Mouse (Mus musculus) lung, postnatal 0 days (tissue): ENCODE data around the gene Mybl2.

Experiments
- CTCF ChIP-seq: IDR thresholded peaks from 2 replicates; pipeline ENCODE4 v1.5.1; 2016; ENCODE audit warnings: antibody characterized with exemption, mild to moderate bottlenecking
- EP300 ChIP-seq: IDR thresholded peaks from 2 replicates; pipeline ENCODE4 v1.6.1; 2016; ENCODE audit warnings: antibody characterized with exemption, mild to moderate bottlenecking, control low read depth

- TF ChIP-seq CTCF (no peak), EP300 (no peak)
These were observed 22.7 kb upstream of the Mybl2 start for GRCm38 (mm10) chr2:163031757-163032156.
